Comparison of ENCODE assay signal across 8 mouse cellular contexts in genomic region chr11:95860071-95860490, GRCm38 (mm10). TPM values are rescaled to one million over a fixed set of nuclear protein-coding genes. Genes with fewer than 3 reads are reported as not detected.
DNase-seq lines count a peak whose midpoint lies in the region; ATAC-seq and TF ChIP-seq lines count a peak whose summit lies in the region.

No protein-coding gene starts in this region.

- peak overlapping the region; percentile 71; the same call in 1 of the 2 replicates for H3K9ac ChIP-seq in kidney, postnatal 0 days (ENCODE audit: low read depth, low read length)
- peak overlapping the region; percentile 65 for H3K9ac ChIP-seq in hindbrain, embryonic 12.5 days
- H3K9ac ChIP-seq in midbrain, embryonic 12.5 days (replicated peaks) = peak overlapping the region; percentile 62; the same call in 1 of the 2 replicates

- peak overlapping the region; percentile 75 for H3K4me2 ChIP-seq in kidney, postnatal 0 days (ENCODE audit: low read length)
- peak overlapping the region; percentile 77 for H3K4me2 ChIP-seq in hindbrain, embryonic 12.5 days (replicated peaks)
- H3K4me2 ChIP-seq in midbrain, embryonic 12.5 days (replicated peaks) = peak overlapping the region; percentile 81

- H3K27me3 ChIP-seq in kidney, postnatal 0 days (ENCODE audit: insufficient read depth, low read length) = no peaks in the 10 kb centered on the region
- no peaks in the 10 kb centered on the region for H3K27me3 ChIP-seq in hindbrain, embryonic 12.5 days
- no peaks in the 10 kb centered on the region for H3K27me3 ChIP-seq in midbrain, embryonic 12.5 days

- H3K27ac ChIP-seq in kidney, postnatal 0 days = no peak overlapping the region
- H3K27ac ChIP-seq in hindbrain, embryonic 12.5 days = peak overlapping the region; percentile 88; the same call in 1 of the 2 replicates
- H3K27ac ChIP-seq in midbrain, embryonic 12.5 days (replicated peaks) = no peak overlapping the region

- 0 out of 2 replicates have a peak, but pooled peaks cover 8% of the 10 kb centered on the region for H3K4me1 ChIP-seq in kidney, postnatal 0 days (replicated peaks; ENCODE audit: insufficient read depth, low read length)
- H3K4me1 ChIP-seq in hindbrain, embryonic 12.5 days = peaks cover 17% of the 10 kb centered on the region
- H3K4me1 ChIP-seq in midbrain, embryonic 12.5 days = peaks cover 15% of the 10 kb centered on the region

- no peak for TF ChIP-seq CTCF in kidney, postnatal 0 days (IDR thresholded peaks at IDR 0.05; ENCODE audit: low read depth)

- WGBS in kidney, postnatal 0 days = 12% methylated on average over 3 of the region's 3 CpGs
- WGBS in hindbrain, embryonic 12.5 days = 36% methylated on average over 3 of the region's 3 CpGs
- 46% methylated on average over 3 of the region's 3 CpGs for WGBS in midbrain, embryonic 12.5 days

- H3K4me3 ChIP-seq in kidney, postnatal 0 days (replicated peaks; ENCODE audit: low read depth, low read length) = peak overlapping the region; percentile 69
- H3K4me3 ChIP-seq in hindbrain, embryonic 12.5 days = peak overlapping the region; percentile 78
- H3K4me3 ChIP-seq in midbrain, embryonic 12.5 days = peak overlapping the region; percentile 63

- H3K36me3 ChIP-seq in kidney, postnatal 0 days (ENCODE audit: insufficient read depth, low read length) = no peaks in the 10 kb centered on the region
- H3K36me3 ChIP-seq in hindbrain, embryonic 12.5 days = no peaks in the 10 kb centered on the region
- H3K36me3 ChIP-seq in midbrain, embryonic 12.5 days = no peaks in the 10 kb centered on the region

- no peaks in the 10 kb centered on the region for H3K9me3 ChIP-seq in kidney, postnatal 0 days (replicated peaks; ENCODE audit: low read length)
- no peaks in the 10 kb centered on the region for H3K9me3 ChIP-seq in hindbrain, embryonic 12.5 days (replicated peaks)
- no peaks in the 10 kb centered on the region for H3K9me3 ChIP-seq in midbrain, embryonic 12.5 days

- peak; percentile 70 for DNase-seq in kidney, postnatal 0 days (ENCODE audit: low spot score)
- DNase-seq in kidney, adult 8-10 months = no peak
- peak; percentile 12 for DNase-seq in brain, adult 2 months (ENCODE audit: low read depth, low spot score)
- no peak for DNase-seq in layer of hippocampus, postnatal 36 days
- no peak for DNase-seq in left cerebral cortex, adult 9 months (ENCODE audit: low spot score in 2 of 2)
- DNase-seq in layer of hippocampus, adult 9-11 months = no peak

- 0 out of 2 replicates have a peak, but pooled peaks have one; percentile 9 for ATAC-seq in kidney, postnatal 0 days (replicated peaks; ENCODE audit: low FRiP score, low read depth)
- no peak for ATAC-seq in hindbrain, embryonic 12.5 days (ENCODE audit: low FRiP score)
- no peak for ATAC-seq in midbrain, embryonic 12.5 days (ENCODE audit: low FRiP score, low read depth)

RNA-seq across cellular contexts. Expression of gene Abi3, which starts 17.8 kb away (rescaled TPM):
- polyA plus RNA-seq in kidney, postnatal 0 days (2015; fragmentation: Nextera tagmentation; extraction: Ambion mirVana) = 10.5 and 13.1 TPM in 2 replicates
- 3.7 and 4.7 TPM in 2 replicates for polyA plus RNA-seq in hindbrain, embryonic 12.5 days (2016; fragmentation: Nextera tagmentation; extraction: Ambion mirVana)
- polyA plus RNA-seq in midbrain, embryonic 12.5 days (2016; fragmentation: Nextera tagmentation; extraction: Ambion mirVana) = 1.8 TPM in 2 replicates
- total RNA-seq in layer of hippocampus, postnatal 36 days (2021) = 1 to 10 TPM; 6.2 to 6.4 TPM

RNA-seq across cellular contexts. Expression of gene Gngt2, which starts 23.1 kb away (rescaled TPM):
- 32.6 and 32.9 TPM in 2 replicates for polyA plus RNA-seq in kidney, postnatal 0 days (2015; fragmentation: Nextera tagmentation; extraction: Ambion mirVana)
- polyA plus RNA-seq in hindbrain, embryonic 12.5 days (2016; fragmentation: Nextera tagmentation; extraction: Ambion mirVana) = 5.5 and 7.9 TPM in 2 replicates
- 2.6 and 4.1 TPM in 2 replicates for polyA plus RNA-seq in midbrain, embryonic 12.5 days (2016; fragmentation: Nextera tagmentation; extraction: Ambion mirVana)
- 1 to 10 TPM; 3.1 to 4.7 TPM for total RNA-seq in layer of hippocampus, postnatal 36 days (2021)

RNA-seq across cellular contexts. Expression of gene Phospho1, which starts 35.8 kb away (rescaled TPM):
- 0.17 TPM in 1 of 2 replicates, not detected in the other for polyA plus RNA-seq in kidney, postnatal 0 days (2015; fragmentation: Nextera tagmentation; extraction: Ambion mirVana)
- polyA plus RNA-seq in hindbrain, embryonic 12.5 days (2016; fragmentation: Nextera tagmentation; extraction: Ambion mirVana) = 0.43 TPM in 1 of 2 replicates, not detected in the other
- polyA plus RNA-seq in midbrain, embryonic 12.5 days (2016; fragmentation: Nextera tagmentation; extraction: Ambion mirVana) = not detected in 2 replicates
- 10 to 100 TPM; 55.8 to 62.3 TPM for total RNA-seq in layer of hippocampus, postnatal 36 days (2021)

RNA-seq across cellular contexts. Expression of gene B4galnt2, which starts 54.6 kb away (rescaled TPM):
- polyA plus RNA-seq in kidney, postnatal 0 days (2015; fragmentation: Nextera tagmentation; extraction: Ambion mirVana) = 1.1 and 1.6 TPM in 2 replicates
- not detected in 2 replicates for polyA plus RNA-seq in hindbrain, embryonic 12.5 days (2016; fragmentation: Nextera tagmentation; extraction: Ambion mirVana)
- polyA plus RNA-seq in midbrain, embryonic 12.5 days (2016; fragmentation: Nextera tagmentation; extraction: Ambion mirVana) = not detected in 2 replicates
- total RNA-seq in layer of hippocampus, postnatal 36 days (2021) = not detected

Comparison
In these comparisons a context has a peak if more than half of its experiments do, and no peak if none do; other contexts are left out.
1. DNase-seq: peak in kidney, postnatal 0 days (single experiment) and brain, adult 2 months (single experiment); none in kidney, adult 8-10 months (0 of 2), layer of hippocampus, postnatal 36 days (0 of 2), left cerebral cortex, adult 9 months (0 of 2) and layer of hippocampus, adult 9-11 months (single experiment).
2. Peak in every context shown above with its lines, with median percentiles within 50 percentile points of each other: H3K4me2 ChIP-seq, H3K4me3 ChIP-seq and H3K9ac ChIP-seq.